Mouse (Mus musculus) erythroblast, embryonic 14.5 days (primary cell): Measurements from ENCODE around the gene Msln.

Source experiments
- GATA1 ChIP-seq: IDR thresholded peaks from 2 replicates; pipeline ENCODE4 v1.6.1; 2012; ENCODE audit warnings: low read length, inconsistent platforms, mixed read lengths
- TAL1 ChIP-seq: IDR thresholded peaks from 3 replicates; pipeline ENCODE4 v1.6.1; 2012; ENCODE audit warnings: low read length, inconsistent platforms, mixed read lengths

DNA sequence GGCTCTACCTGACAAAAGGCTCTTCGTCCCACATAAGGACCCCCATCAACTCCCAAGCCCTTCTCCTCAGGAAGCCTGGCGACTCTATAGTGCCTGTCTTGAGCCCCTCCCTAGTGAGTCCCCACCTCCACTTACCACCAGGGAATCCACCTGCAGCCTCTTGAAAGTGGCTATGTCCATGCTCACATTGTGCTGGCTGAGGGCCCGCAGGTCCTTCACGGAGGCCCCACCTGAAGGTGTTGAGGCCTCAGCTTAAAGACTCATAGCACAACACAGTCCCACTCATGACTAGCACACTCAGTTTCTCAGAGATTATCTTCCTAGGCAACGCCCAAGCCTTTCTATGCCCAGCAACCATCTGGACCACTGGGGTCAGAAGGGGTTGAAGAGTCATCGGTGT is 4.9 kb downstream of the Msln start:
- TF ChIP-seq TAL1: no peak
- no peak for TF ChIP-seq GATA1
